8 mouse cellular contexts compared by ENCODE assay signal in the genomic region with DNA sequence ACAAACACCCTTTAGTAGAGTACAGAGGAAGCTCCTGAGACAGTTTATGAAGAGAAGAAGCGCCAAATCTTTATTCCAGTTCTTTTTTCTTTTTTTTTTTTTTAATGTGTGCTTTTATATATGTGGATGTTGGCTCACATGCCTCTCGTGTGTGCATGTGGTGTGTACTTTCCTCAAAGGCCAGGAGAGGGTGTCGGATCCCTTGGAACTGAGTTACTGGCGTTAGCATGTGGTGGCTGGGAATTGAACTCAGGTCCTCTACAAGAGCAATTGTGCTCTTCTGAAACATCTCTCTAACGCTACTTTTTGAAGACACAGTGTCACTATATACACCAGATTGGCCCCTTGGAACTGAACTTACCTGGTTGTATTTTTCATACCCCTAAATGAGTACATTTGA. TPM values are rescaled to one million over a fixed set of nuclear protein-coding genes. Genes with fewer than 3 reads are reported as not detected.
DNase-seq lines count a peak whose midpoint lies in the region; ATAC-seq and TF ChIP-seq lines count a peak whose summit lies in the region.

No protein-coding gene starts in this region.

- TF ChIP-seq POLR2A in myocyte (IDR thresholded peaks at IDR 0.05; ENCODE audit: insufficient read length, low read depth) = no peak

- no peak for TF ChIP-seq CTCF in left cerebral cortex, adult 2 months (IDR thresholded peaks at IDR 0.05)

- no peaks in the 10 kb centered on the region for H3K27me3 ChIP-seq in kidney, embryonic 14.5 days (ENCODE audit: control insufficient read depth, insufficient read depth, low read length)
- no peaks in the 10 kb centered on the region for H3K27me3 ChIP-seq in intestine, embryonic 14.5 days (replicated peaks; ENCODE audit: control insufficient read depth, insufficient read depth, low read length)
- no peaks in the 10 kb centered on the region for H3K27me3 ChIP-seq in myocyte (ENCODE audit: control insufficient read depth, insufficient read depth, insufficient read length)

- peaks cover 53% of the 10 kb centered on the region for H3K36me3 ChIP-seq in kidney, embryonic 14.5 days (ENCODE audit: control insufficient read depth, insufficient read depth, low read length)
- peaks cover 53% of the 10 kb centered on the region for H3K36me3 ChIP-seq in intestine, embryonic 14.5 days (ENCODE audit: control insufficient read depth, insufficient read depth, low read length)
- H3K36me3 ChIP-seq in myocyte (ENCODE audit: control insufficient read depth, insufficient read depth) = peaks cover 36% of the 10 kb centered on the region

- peaks cover 35% of the 10 kb centered on the region for H3K79me2 ChIP-seq in myocyte (ENCODE audit: control insufficient read depth, insufficient read depth)

- peak overlapping the region; percentile 85 for H3K4me2 ChIP-seq in kidney, embryonic 14.5 days (replicated peaks; ENCODE audit: low read depth, low read length)
- peak overlapping the region; percentile 70 for H3K4me2 ChIP-seq in intestine, embryonic 14.5 days (ENCODE audit: low read length)
- H3K4me2 ChIP-seq in myocyte (ENCODE audit: low read depth) = peak overlapping the region; percentile 90

- peak overlapping the region; percentile 99; the same call in 1 of the 2 replicates for H3K4me3 ChIP-seq in kidney, embryonic 14.5 days (ENCODE audit: low read length)
- peak overlapping the region; percentile 100 for H3K4me3 ChIP-seq in intestine, embryonic 14.5 days (ENCODE audit: low read depth, low read length)
- H3K4me3 ChIP-seq in myocyte = peak overlapping the region; percentile 85
- H3K4me3 ChIP-seq in left cerebral cortex, adult 2 months = no peak overlapping the region

- H3K4me1 ChIP-seq in kidney, embryonic 14.5 days (ENCODE audit: control insufficient read depth, insufficient read depth, low read length) = peaks cover 9% of the 10 kb centered on the region
- H3K4me1 ChIP-seq in intestine, embryonic 14.5 days (replicated peaks; ENCODE audit: control insufficient read depth, insufficient read depth, low read length) = peaks cover 12% of the 10 kb centered on the region

- H3K27ac ChIP-seq in kidney, embryonic 14.5 days (ENCODE audit: low read depth, low read length) = no peak overlapping the region
- H3K27ac ChIP-seq in intestine, embryonic 14.5 days (ENCODE audit: low read depth) = no peak overlapping the region
- H3K27ac ChIP-seq in left cerebral cortex, adult 2 months = no peak overlapping the region

- intact Hi-C loops in left cerebral cortex, adult 2 months (cut with DNase I) = no loop called here

- no peak overlapping the region for H3ac ChIP-seq in myocyte (ENCODE audit: control insufficient read depth, insufficient read length)

- peak overlapping the region; percentile 98; the same call in 1 of the 2 replicates for H3K9ac ChIP-seq in kidney, embryonic 14.5 days (ENCODE audit: low read depth, low read length)
- H3K9ac ChIP-seq in intestine, embryonic 14.5 days (ENCODE audit: low read length) = peak overlapping the region; percentile 96

- H3K9me3 ChIP-seq in kidney, embryonic 14.5 days (ENCODE audit: control insufficient read depth, low read length) = no peaks in the 10 kb centered on the region
- H3K9me3 ChIP-seq in intestine, embryonic 14.5 days (ENCODE audit: control insufficient read depth, low read length) = no peaks in the 10 kb centered on the region

- ATAC-seq in kidney, embryonic 14.5 days (ENCODE audit: low FRiP score, low TSS enrichment) = no peak
- no peak for ATAC-seq in intestine, embryonic 14.5 days (replicated peaks; ENCODE audit: low FRiP score, low TSS enrichment, low read depth)

- 85% methylated on average over 5 of the region's 5 CpGs for WGBS in kidney, embryonic 14.5 days
- WGBS in intestine, embryonic 14.5 days = 81% methylated on average over 5 of the region's 5 CpGs

- DNase-seq in kidney, postnatal 36 days = no peak
- peak; percentile 34 for DNase-seq in c-Kit-positive CD71-positive TER-119-negative erythroid progenitor cells, embryonic 14.5 days (ENCODE audit: low read depth)
- no peak for DNase-seq in intestine, embryonic 14.5 days (ENCODE audit: low spot score)
- no peak for DNase-seq in left cerebral cortex, adult 2 months (ENCODE audit: extremely low spot score in 1 of 2, low spot score in 2 of 2)
- DNase-seq in cerebellum, postnatal 25 days = no peak
- DNase-seq in frontal cortex, postnatal 36 days (ENCODE audit: low spot score in 2 of 2) = no peak

TF ChIP-seq in myocyte, 11 proteins besides CTCF, POLR2A, EP300 and RAD21:
- TF ChIP-seq CEBPB (IDR thresholded peaks at IDR 0.05; ENCODE audit: insufficient read depth, poor library complexity, severe bottlenecking) = no peak
- TF ChIP-seq MAX (IDR thresholded peaks at IDR 0.05; ENCODE audit: low read depth) = no peak
- TF ChIP-seq TCF12 (IDR thresholded peaks at IDR 0.05; ENCODE audit: insufficient read depth, poor library complexity, severe bottlenecking) = no peak
- TF ChIP-seq MYOD1 (IDR thresholded peaks at IDR 0.05; ENCODE audit: control insufficient read depth in 1 of 3, insufficient read length in 2 of 3, low read depth in 2 of 3) = no peak
- TF ChIP-seq E2F4 (IDR thresholded peaks at IDR 0.05; ENCODE audit: insufficient read depth) = no peak
TF ChIP-seq in myocyte: peak in this region for 0.

RNA-seq across cellular contexts. Expression of gene Cdc25a, which starts 2.3 kb away (rescaled TPM):
- polyA plus RNA-seq in kidney, embryonic 14.5 days (2014; fragmentation: Nextera tagmentation; extraction: Ambion mirVana) = 21.1 and 31.6 TPM in 2 replicates
- polyA plus RNA-seq in intestine, embryonic 14.5 days (2014; fragmentation: Nextera tagmentation; extraction: Ambion mirVana) = 33.0 and 35.5 TPM in 2 replicates
- 6.1 TPM for polyA plus RNA-seq in myocyte (2012; fragmentation: generic; extraction: Trizol)
- total RNA-seq in left cerebral cortex, adult 2 months (2021) = 1 to 10 TPM; 5.5 to 6.9 TPM

RNA-seq across cellular contexts. Expression of gene Camp, which starts 28.2 kb away (rescaled TPM):
- 0.27 TPM in 1 of 2 replicates, not detected in the other for polyA plus RNA-seq in kidney, embryonic 14.5 days (2014; fragmentation: Nextera tagmentation; extraction: Ambion mirVana)
- polyA plus RNA-seq in intestine, embryonic 14.5 days (2014; fragmentation: Nextera tagmentation; extraction: Ambion mirVana) = 0.42 and 0.91 TPM in 2 replicates
- not detected for polyA plus RNA-seq in myocyte (2012; fragmentation: generic; extraction: Trizol)
- not detected for total RNA-seq in left cerebral cortex, adult 2 months (2021)

RNA-seq across cellular contexts. Expression of gene Nme6, which starts 45.1 kb away (rescaled TPM):
- 88.6 and 102 TPM in 2 replicates for polyA plus RNA-seq in kidney, embryonic 14.5 days (2014; fragmentation: Nextera tagmentation; extraction: Ambion mirVana)
- 85.4 and 87.9 TPM in 2 replicates for polyA plus RNA-seq in intestine, embryonic 14.5 days (2014; fragmentation: Nextera tagmentation; extraction: Ambion mirVana)
- 32.2 TPM for polyA plus RNA-seq in myocyte (2012; fragmentation: generic; extraction: Trizol)
- total RNA-seq in left cerebral cortex, adult 2 months (2021) = 10 to 100 TPM; 10.6 to 11.2 TPM

RNA-seq across cellular contexts. Expression of gene Map4, which starts 53.6 kb away (rescaled TPM):
- 35.1 and 54.6 TPM in 2 replicates for polyA plus RNA-seq in kidney, embryonic 14.5 days (2014; fragmentation: Nextera tagmentation; extraction: Ambion mirVana)
- polyA plus RNA-seq in intestine, embryonic 14.5 days (2014; fragmentation: Nextera tagmentation; extraction: Ambion mirVana) = 60.8 and 67.1 TPM in 2 replicates
- polyA plus RNA-seq in myocyte (2012; fragmentation: generic; extraction: Trizol) = 246 TPM
- 100 to 1,000 TPM; 365 to 381 TPM for total RNA-seq in left cerebral cortex, adult 2 months (2021)
